Mouse (Mus musculus) layer of hippocampus, postnatal 36 days (tissue): ENCODE measurements around the gene Dio3. TPM values are rescaled to one million over a fixed set of nuclear protein-coding genes. Genes with fewer than 3 reads are reported as not detected.

Experiments used
- DNase-seq, 2 experiments: peaks; one replicate each; pipeline ENCODE4 v3.0.0; 2022
- total RNA-seq, 2 experiments: library from RNA; stranded (reverse); gene quantifications; 2 replicates each; pipeline ENCODE4 v1.2.3; 2021

The Dio3 gene
- 1 to 10 TPM; 4.2 to 4.4 TPM for total RNA-seq

DNA sequence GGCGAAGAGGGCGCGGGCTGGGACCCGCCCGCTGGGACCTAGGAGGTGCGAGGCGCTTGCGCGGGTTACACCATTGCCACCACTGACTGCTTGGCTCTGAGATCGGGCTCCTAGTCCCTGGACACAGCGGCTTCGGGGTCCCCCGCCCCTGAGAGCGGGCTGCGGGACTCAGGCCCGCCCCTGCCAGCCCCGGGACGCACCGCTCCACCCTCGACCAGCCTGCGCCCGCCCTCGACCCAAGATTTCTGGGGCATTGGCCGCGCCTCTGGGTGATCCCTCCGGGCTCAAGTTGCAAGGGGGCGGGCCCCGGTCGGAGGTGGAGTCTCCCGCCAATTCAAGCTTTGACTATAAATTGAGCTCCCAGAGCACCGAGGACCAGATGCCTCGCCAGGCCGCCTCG is at the start of gene Dio3:
Gene Dio3, plus strand, starts transcription at position 216 of the 400 bp plus-strand sequence.
- no peak for DNase-seq

GRCm38 (mm10) chr12:110230296-110230695 is 48.6 kb upstream of the Dio3 start:
- DNase-seq, result no peak

DNA sequence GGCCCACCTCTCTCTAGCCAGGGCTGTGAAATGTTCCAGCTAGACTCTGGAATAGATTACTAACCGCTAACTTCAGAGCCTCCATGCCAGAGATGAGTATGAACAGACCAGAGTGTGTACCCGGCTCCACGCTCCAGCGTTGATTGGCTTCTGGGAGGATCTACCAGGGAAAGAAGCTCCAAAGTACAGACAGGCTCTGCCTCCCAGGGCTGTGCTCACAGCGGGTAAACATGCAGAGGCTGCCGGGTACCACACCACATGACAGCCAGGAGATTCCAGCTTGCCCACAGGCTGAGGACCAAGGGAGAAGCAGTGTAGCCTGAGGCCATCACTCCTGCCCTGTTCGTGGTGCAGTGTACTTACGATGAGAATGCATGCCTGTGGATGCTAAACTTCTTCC is 48.1 kb upstream of the Dio3 start:
- DNase-seq, result no peak

DNA sequence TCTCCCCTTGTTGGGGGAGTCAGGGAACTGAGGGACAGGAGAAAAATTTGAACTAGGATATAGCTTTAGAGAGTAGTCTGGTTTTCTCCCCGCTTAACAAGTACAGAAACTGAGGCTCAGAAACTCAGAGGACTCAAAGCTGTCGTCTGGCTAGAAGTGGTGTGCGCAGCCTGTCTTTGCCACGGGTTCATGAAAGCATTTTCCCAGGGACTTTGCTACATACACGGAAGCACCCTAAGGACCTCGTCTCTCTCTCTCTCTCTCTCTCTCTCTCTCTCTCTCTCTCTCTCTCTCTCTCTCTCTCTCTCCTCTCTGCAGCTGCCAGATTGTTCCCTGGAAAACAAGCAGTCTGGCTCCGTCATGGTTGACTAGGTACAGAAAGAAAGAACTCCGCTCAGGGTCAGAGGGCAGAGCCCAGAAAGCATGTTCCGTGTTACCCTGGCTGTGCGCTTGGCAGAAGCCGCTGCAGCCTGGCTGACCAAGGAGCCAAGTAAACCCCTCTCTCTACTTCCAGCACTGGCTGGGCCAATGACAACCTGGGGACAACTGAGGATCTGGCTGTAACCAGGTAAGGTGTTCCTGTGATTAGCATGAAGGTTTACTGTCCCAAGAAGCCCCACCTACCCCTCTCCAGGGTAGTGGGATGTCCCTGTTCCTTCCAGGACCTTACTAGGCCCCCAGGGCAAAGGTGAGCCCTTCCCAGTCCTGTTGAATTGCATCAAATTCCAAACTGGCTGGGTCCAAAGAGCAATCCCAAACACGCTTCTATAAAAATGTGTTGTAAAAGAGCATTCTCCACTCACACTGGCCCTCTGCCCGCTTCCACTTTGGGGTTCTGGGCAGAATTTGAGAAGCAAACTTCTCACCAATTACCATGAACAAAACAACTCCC is 46.9 kb upstream of the Dio3 start:
- no peak for DNase-seq

GRCm38 (mm10) chr12:110235908-110236307 is 43.0 kb upstream of the Dio3 start:
- no peak for DNase-seq

DNA sequence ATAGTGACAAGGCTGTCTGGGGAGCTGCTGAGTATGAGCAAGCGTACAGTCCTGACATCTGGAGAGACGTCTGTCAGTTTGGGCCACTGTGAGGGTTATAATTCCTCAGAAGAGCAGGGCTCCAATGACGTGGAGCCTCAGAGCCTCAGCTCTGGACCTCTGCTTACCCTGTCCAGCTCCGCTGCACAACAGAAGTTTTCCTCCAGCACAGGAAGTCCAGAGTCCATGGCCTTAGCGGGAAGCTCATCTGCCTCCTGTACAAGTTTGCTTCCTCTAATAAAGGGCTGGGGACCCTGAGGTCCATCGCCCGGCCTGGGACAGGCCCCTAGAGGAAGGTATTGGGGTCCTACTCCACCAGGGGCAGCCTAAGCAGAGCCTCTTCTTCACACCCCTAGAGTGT is 41.8 kb upstream of the Dio3 start:
- no peak for DNase-seq

GRCm38 (mm10) chr12:110239358-110239757 is 39.5 kb upstream of the Dio3 start:
- no peak for DNase-seq

DNA sequence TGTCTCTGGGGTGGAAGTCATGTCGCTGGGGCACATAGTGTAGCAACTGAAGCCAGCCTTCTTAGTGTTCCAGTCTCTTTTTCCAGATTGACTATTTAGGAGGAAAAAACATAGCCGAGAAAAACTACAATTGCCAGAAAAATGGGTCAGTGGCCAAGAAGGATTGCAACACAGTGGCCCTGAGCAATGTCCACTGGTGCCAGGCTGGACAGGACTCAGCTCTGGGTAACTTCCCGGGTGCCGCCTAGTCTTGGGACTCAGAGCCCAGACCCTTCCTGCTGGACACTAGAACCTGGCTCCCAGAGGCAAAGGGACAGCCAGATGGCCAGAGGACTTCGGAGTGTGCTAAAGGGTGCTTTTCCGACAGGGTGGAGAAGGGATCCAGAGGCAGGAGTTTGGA is 34.3 kb upstream of the Dio3 start:
- no peak for DNase-seq

GRCm38 (mm10) chr12:110245461-110245860 is 33.4 kb upstream of the Dio3 start:
- DNase-seq, result no peak

- DNase-seq, result peak in 1 of 2 experiments; percentile 30
Measured at GRCm38 (mm10) chr12:110252163-110252575, 26.7 kb upstream of the Dio3 start.

- no peak for DNase-seq
Measured at GRCm38 (mm10) chr12:110255731-110256130, 23.1 kb upstream of the Dio3 start.

- DNase-seq, result no peak
Measured at GRCm38 (mm10) chr12:110256478-110257220, 22.2 kb upstream of the Dio3 start.

- no peak for DNase-seq
Measured at GRCm38 (mm10) chr12:110268226-110268625, 10.6 kb upstream of the Dio3 start.

GRCm38 (mm10) chr12:110269686-110270085 is 9.2 kb upstream of the Dio3 start:
- no peak for DNase-seq

DNA sequence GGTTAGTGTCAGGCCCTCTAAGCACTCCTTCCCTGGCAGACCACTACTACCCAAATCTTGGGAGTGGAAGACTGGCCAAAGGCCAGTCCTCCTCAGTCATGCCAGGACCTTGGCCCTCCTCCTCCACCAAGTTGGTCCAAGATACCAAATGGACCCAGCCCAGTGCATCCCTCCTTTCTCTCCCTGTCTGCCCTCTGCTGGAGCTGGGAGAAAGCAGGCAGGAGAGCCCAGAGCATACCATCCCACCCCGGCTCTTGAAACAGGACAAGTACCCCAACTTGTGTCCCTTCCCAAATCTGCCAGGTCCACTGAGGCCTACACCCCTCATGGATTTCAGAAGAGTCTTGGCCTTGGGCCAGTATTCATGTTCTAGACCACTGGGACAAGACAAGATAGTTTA is 2.8 kb upstream of the Dio3 start:
- no peak for DNase-seq

- DNase-seq, result no peak
Measured at GRCm38 (mm10) chr12:110277259-110277964, 1.5 kb upstream of the Dio3 start.

- DNase-seq, result no peak
Measured at GRCm38 (mm10) chr12:110277965-110278307, 932 bp upstream of the Dio3 start.

GRCm38 (mm10) chr12:110280373-110280772 is 1.5 kb downstream of the Dio3 start:
- DNase-seq, result no peak

DNA sequence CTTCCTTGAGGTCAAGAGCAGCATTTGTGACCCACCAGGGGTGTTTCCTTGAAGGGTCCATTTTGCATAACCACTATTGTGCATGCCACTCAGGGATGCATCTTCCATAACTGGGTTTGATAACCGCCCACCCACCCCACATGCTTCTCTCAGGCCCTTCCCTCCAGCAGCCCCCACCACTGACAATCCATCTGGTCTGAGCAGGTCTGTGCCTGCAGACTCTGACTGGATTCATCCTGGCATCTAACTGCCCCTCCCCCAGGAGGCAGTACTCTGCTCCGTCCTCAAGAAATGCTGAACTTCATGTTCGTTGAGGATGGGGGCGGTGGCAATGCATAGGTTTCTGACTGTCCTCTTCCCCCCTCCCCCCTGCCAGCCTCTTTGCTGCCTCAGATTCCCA is 4.9 kb downstream of the Dio3 start:
- no peak for DNase-seq

GRCm38 (mm10) chr12:110292816-110293215 is 13.9 kb downstream of the Dio3 start:
- no peak for DNase-seq

- no peak for DNase-seq
Measured at GRCm38 (mm10) chr12:110294891-110295290, 16.0 kb downstream of the Dio3 start.

DNA sequence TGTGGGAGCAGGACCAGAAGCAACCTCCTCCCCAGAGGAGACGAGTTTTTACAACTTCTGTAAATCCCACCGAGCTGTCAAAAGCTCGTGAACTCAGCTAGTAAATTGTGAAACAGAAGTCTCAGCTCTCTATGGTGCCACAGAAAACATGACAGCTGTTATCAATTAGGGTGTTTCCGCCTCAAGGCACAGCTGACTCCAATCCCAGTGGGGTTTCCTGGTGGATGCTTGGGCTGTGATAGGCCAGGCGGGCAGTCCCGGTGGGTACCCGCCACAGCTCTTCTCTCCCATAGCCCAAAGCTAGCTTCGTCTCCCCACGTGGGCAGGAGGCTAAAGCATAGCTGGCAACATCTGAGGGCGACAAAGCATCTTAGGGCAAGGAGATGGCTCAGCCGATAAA is 19.8 kb downstream of the Dio3 start:
- DNase-seq, result no peak

- DNase-seq, result no peak
Measured at GRCm38 (mm10) chr12:110319696-110320095, 40.8 kb downstream of the Dio3 start.
